10 mouse cellular contexts compared by ENCODE assay signal in the genomic region with DNA sequence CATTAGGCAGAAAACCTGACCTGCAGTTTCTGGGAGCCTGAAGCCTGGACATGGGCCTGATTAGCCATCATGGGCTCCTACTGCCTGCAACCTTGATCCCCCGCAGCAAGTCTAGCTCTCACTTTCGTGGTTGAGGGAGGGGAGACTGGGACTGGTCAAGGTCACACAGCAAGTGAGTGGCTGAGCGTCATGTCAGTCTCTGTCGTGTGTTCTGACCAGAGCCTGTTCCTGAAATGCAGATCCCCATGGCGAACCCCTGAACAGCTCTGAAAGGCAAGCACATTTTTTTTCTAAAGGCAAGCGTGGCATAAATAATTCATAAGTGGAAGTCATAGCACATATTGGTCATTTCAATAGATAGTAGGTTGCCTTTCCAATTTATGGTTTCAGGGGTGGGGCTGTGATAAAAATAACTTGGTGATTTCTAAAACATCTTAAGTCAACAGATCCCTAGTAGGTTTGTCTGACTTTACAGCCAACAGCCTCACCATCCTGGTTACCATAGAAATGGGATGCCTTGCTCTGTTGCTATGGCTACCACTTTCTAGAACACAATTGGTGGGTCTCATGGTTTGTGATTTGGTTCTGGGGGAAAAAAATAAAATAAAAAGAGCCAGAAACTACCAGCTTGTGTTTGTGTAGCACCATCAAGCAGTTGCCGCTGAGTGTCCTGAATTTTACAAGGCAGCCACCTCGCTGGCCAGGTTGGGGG. TPM values are rescaled to one million over a fixed set of nuclear protein-coding genes. Genes with fewer than 3 reads are reported as not detected.
A peak's percentile ranks its signal among the peaks of the same experiment; 100 is the strongest.
DNase-seq lines count a peak whose midpoint lies in the region; ATAC-seq and TF ChIP-seq lines count a peak whose summit lies in the region.
"Had no signal": no experiment of that assay in that cellular context is flagged by ENCODE, and none has a peak within 500 bp of the region (broad histone marks: within the 10 kb centered on the region; RNA-seq: fewer than 3 reads in every experiment).

No protein-coding gene starts in this region.

- H3K4me2 ChIP-seq in forebrain, embryonic 15.5 days (replicated peaks), result peak overlapping the region; percentile 33
- no peak overlapping the region for H3K4me2 ChIP-seq in lung, postnatal 0 days (replicated peaks; ENCODE audit: low read depth, low read length)
- no peak overlapping the region for H3K4me2 ChIP-seq in intestine, embryonic 15.5 days (replicated peaks)

- 46% methylated on average over 8 of the region's 8 CpGs for WGBS in forebrain, embryonic 15.5 days
- WGBS in midbrain, embryonic 10.5 days, result 61% methylated on average over 8 of the region's 8 CpGs
- 79% methylated on average over 8 of the region's 8 CpGs for WGBS in lung, postnatal 0 days
- 65% methylated on average over 8 of the region's 8 CpGs for WGBS in intestine, embryonic 15.5 days

- no peak for TF ChIP-seq CTCF in testis, adult 2 months (IDR thresholded peaks at IDR 0.05; ENCODE audit: control insufficient read depth, insufficient read depth, insufficient replicate concordance, low read depth, low read length)
- no peak for TF ChIP-seq CTCF in lung, postnatal 0 days (IDR thresholded peaks at IDR 0.05)

- ATAC-seq in forebrain, embryonic 15.5 days (replicated peaks), result peak; percentile 80
- no peak for ATAC-seq in lung, postnatal 0 days
- ATAC-seq in intestine, embryonic 15.5 days, result no peak

- H3K4me1 ChIP-seq in testis, adult 2 months (ENCODE audit: control insufficient read depth, insufficient read depth, low read length), result no peaks in the 10 kb centered on the region; the same call in 1 of the 2 replicates
- peaks cover 45% of the 10 kb centered on the region for H3K4me1 ChIP-seq in forebrain, embryonic 15.5 days
- peaks cover 37% of the 10 kb centered on the region for H3K4me1 ChIP-seq in midbrain, embryonic 10.5 days
- no peaks in the 10 kb centered on the region for H3K4me1 ChIP-seq in lung, postnatal 0 days (ENCODE audit: insufficient read depth, low read depth, low read length)
- no peaks in the 10 kb centered on the region for H3K4me1 ChIP-seq in intestine, embryonic 15.5 days (replicated peaks)

- no peaks in the 10 kb centered on the region for H3K9me3 ChIP-seq in forebrain, embryonic 15.5 days
- H3K9me3 ChIP-seq in midbrain, embryonic 10.5 days (replicated peaks), result no peaks in the 10 kb centered on the region
- H3K9me3 ChIP-seq in lung, postnatal 0 days (ENCODE audit: low read length), result no peaks in the 10 kb centered on the region
- H3K9me3 ChIP-seq in intestine, embryonic 15.5 days, result no peaks in the 10 kb centered on the region

- H3K4me3 ChIP-seq in testis, adult 2 months (ENCODE audit: control insufficient read depth, low read depth, low read length), result peak overlapping the region; percentile 64
- H3K4me3 ChIP-seq in forebrain, embryonic 15.5 days, result no peak overlapping the region
- H3K4me3 ChIP-seq in midbrain, embryonic 10.5 days, result no peak overlapping the region
- H3K4me3 ChIP-seq in lung, postnatal 0 days (ENCODE audit: low read depth, low read length), result no peak overlapping the region
- no peak overlapping the region for H3K4me3 ChIP-seq in intestine, embryonic 15.5 days (replicated peaks)

- TF ChIP-seq POLR2A in testis, adult 2 months (IDR thresholded peaks at IDR 0.05; ENCODE audit: control insufficient read depth, low read depth, low read length), result no peak

- H3K27ac ChIP-seq in testis, adult 2 months (ENCODE audit: control insufficient read depth, insufficient read depth, low read depth, low read length), result no peak overlapping the region
- peak overlapping the region; percentile 69 for H3K27ac ChIP-seq in forebrain, embryonic 15.5 days (replicated peaks)
- H3K27ac ChIP-seq in midbrain, embryonic 10.5 days (replicated peaks), result peak overlapping the region; percentile 67
- no peak overlapping the region for H3K27ac ChIP-seq in lung, postnatal 0 days (ENCODE audit: low read length)
- H3K27ac ChIP-seq in intestine, embryonic 15.5 days, result no peak overlapping the region

- no peaks in the 10 kb centered on the region for H3K36me3 ChIP-seq in testis, adult 2 months (ENCODE audit: control insufficient read depth, insufficient read depth, low read length)
- no peaks in the 10 kb centered on the region for H3K36me3 ChIP-seq in forebrain, embryonic 15.5 days
- no peaks in the 10 kb centered on the region for H3K36me3 ChIP-seq in midbrain, embryonic 10.5 days
- no peaks in the 10 kb centered on the region for H3K36me3 ChIP-seq in lung, postnatal 0 days (ENCODE audit: insufficient read depth, low read length)
- no peaks in the 10 kb centered on the region for H3K36me3 ChIP-seq in intestine, embryonic 15.5 days

- no peaks in the 10 kb centered on the region for H3K27me3 ChIP-seq in testis, adult 2 months (ENCODE audit: control insufficient read depth, insufficient read depth, low read length)
- H3K27me3 ChIP-seq in forebrain, embryonic 15.5 days, result no peaks in the 10 kb centered on the region
- H3K27me3 ChIP-seq in midbrain, embryonic 10.5 days (ENCODE audit: low read depth, poor library complexity, severe bottlenecking), result 0 out of 2 replicates have a peak, but pooled peaks cover 6% of the 10 kb centered on the region
- no peaks in the 10 kb centered on the region for H3K27me3 ChIP-seq in lung, postnatal 0 days (replicated peaks; ENCODE audit: insufficient read depth, low read length)
- H3K27me3 ChIP-seq in intestine, embryonic 15.5 days (replicated peaks), result no peaks in the 10 kb centered on the region

- TF ChIP-seq EP300 in lung, postnatal 0 days (IDR thresholded peaks at IDR 0.05), result no peak

- no peak for DNase-seq in testis, postnatal 10 days (ENCODE audit: low spot score)
- DNase-seq in midbrain, embryonic 10.5 days (ENCODE audit: low spot score), result peak; percentile 21
- no peak for DNase-seq in lung, postnatal 0 days (ENCODE audit: low spot score)
- DNase-seq in gastrocnemius, adult 8-10 months (ENCODE audit: low spot score in 2 of 2), result no peak

- no peak overlapping the region for H3K9ac ChIP-seq in forebrain, embryonic 15.5 days (replicated peaks)
- H3K9ac ChIP-seq in lung, postnatal 0 days (replicated peaks; ENCODE audit: low read depth), result no peak overlapping the region
- no peak overlapping the region for H3K9ac ChIP-seq in intestine, embryonic 15.5 days

RNA-seq across cellular contexts. Expression of a gene that starts 25.9 kb away (rescaled TPM):
- polyA plus RNA-seq in testis, adult 2 months (2012; rRNA removed), result 14.6 and 19.1 TPM in 2 replicates
- polyA plus RNA-seq in forebrain, embryonic 15.5 days (2015; fragmentation: Nextera tagmentation; extraction: Ambion mirVana), result 9.2 and 10.0 TPM in 2 replicates
- 0.37 and 1.3 TPM in 2 replicates for polyA plus RNA-seq in midbrain, embryonic 10.5 days (2016; fragmentation: Nextera tagmentation; extraction: Ambion mirVana)
- 0.06 and 0.07 TPM in 2 replicates for polyA plus RNA-seq in lung, postnatal 0 days (2015; fragmentation: Nextera tagmentation; extraction: Ambion mirVana)
- 10 to 100 TPM; 37.5 to 53.5 (median 49.3) TPM for total RNA-seq in gastrocnemius, adult 8-10 months (2022)
- polyA plus RNA-seq in intestine, embryonic 15.5 days (2015; fragmentation: Nextera tagmentation; extraction: Ambion mirVana), result 0.38 and 0.53 TPM in 2 replicates

RNA-seq across cellular contexts. Expression of a gene that starts 45.9 kb away (rescaled TPM):
- polyA plus RNA-seq in testis, adult 2 months (2012; rRNA removed), result 0.09 TPM in 1 of 2 replicates, not detected in the other
- polyA plus RNA-seq in forebrain, embryonic 15.5 days (2015; fragmentation: Nextera tagmentation; extraction: Ambion mirVana), result 0.09 TPM in 1 of 2 replicates, not detected in the other
- not detected in 2 replicates for polyA plus RNA-seq in midbrain, embryonic 10.5 days (2016; fragmentation: Nextera tagmentation; extraction: Ambion mirVana)
- not detected in 2 replicates for polyA plus RNA-seq in lung, postnatal 0 days (2015; fragmentation: Nextera tagmentation; extraction: Ambion mirVana)
- 10 to 100 TPM; 11.1 to 14.3 (median 11.9) TPM for total RNA-seq in gastrocnemius, adult 8-10 months (2022)
- 0.24 TPM in 1 of 2 replicates, not detected in the other for polyA plus RNA-seq in intestine, embryonic 15.5 days (2015; fragmentation: Nextera tagmentation; extraction: Ambion mirVana)
- total RNA-seq: adrenal gland, adult 18-20 months; ES-E14; layer of hippocampus, postnatal 36 days had no signal

Comparison
In these comparisons a context has a peak if more than half of its experiments do, and no peak if none do; other contexts are left out.
1. H3K27ac ChIP-seq: peak in forebrain, embryonic 15.5 days (single experiment) and midbrain, embryonic 10.5 days (single experiment); none in testis, adult 2 months (single experiment), lung, postnatal 0 days (single experiment) and intestine, embryonic 15.5 days (single experiment).